Mouse (Mus musculus) embryonic facial prominence, embryonic 14.5 days (tissue): ENCODE measurements around the gene Grap. TPM values are rescaled to one million over a fixed set of nuclear protein-coding genes. Genes with fewer than 3 reads are reported as not detected.
A peak's percentile ranks its signal among the peaks of the same experiment; 100 is the strongest.

Experiments used
- ATAC-seq: fragments of 200-750 bp; cut with Nextera tagmentation; 2 replicates; pipeline ENCODE4 v1.8.0; 2017; ENCODE audit warnings: low read depth, moderate number of reproducible peaks, moderate TSS enrichment
- DNase-seq: peaks from one replicate; pipeline ENCODE4 v3.0.0-alpha.2; 2015; ENCODE audit warnings: low spot score
- H3K27ac ChIP-seq: fragments of 300-500 bp; sonication (generic); replicated peaks from 2 replicates; pipeline ENCODE4 v1.5.1; 2014; ENCODE audit warnings: low read depth, mild to moderate bottlenecking, low read length, moderate library complexity
- H3K27me3 ChIP-seq: fragments of 300-500 bp; sonication (generic); replicated peaks from 2 replicates; pipeline ENCODE4 v1.6.1; 2014; ENCODE audit warnings: low read length; ENCODE audit not compliant: control insufficient read depth, insufficient read depth
- H3K36me3 ChIP-seq: fragments of 300-500 bp; sonication (generic); 2 replicates; pipeline ENCODE4 v1.6.1; 2014; ENCODE audit warnings: low read length, mixed read lengths; ENCODE audit not compliant: control insufficient read depth, insufficient read depth
- H3K4me1 ChIP-seq: fragments of 300-500 bp; sonication (generic); 2 replicates; pipeline ENCODE4 v1.6.1; 2014; ENCODE audit warnings: antibody characterized with exemption, low read length; ENCODE audit not compliant: control insufficient read depth, insufficient read depth
- H3K4me2 ChIP-seq: fragments of 300-500 bp; sonication (generic); 2 replicates; pipeline ENCODE4 v1.6.1; 2014; ENCODE audit warnings: low read depth, mild to moderate bottlenecking, low read length, moderate library complexity, mixed read lengths
- H3K4me3 ChIP-seq: fragments of 300-500 bp; sonication (generic); 2 replicates; pipeline ENCODE4 v1.5.1; 2014; ENCODE audit warnings: low read depth, mild to moderate bottlenecking, low read length
- H3K9ac ChIP-seq: fragments of 300-500 bp; sonication (generic); 2 replicates; pipeline ENCODE4 v1.6.1; 2014; ENCODE audit warnings: low read depth, mild to moderate bottlenecking, low read length, moderate library complexity, mixed read lengths
- H3K9me3 ChIP-seq: fragments of 300-500 bp; sonication (generic); 2 replicates; pipeline ENCODE4 v1.6.1; 2016; ENCODE audit warnings: low read length; ENCODE audit not compliant: control insufficient read depth
- WGBS: fragments of 180-500 bp; shearing (Covaris S2); extraction: QIAGEN DNeasy Blood & Tissue Kit; methylation state at CpG from one replicate; pipeline ENCODE4 v1.1.7; 2014; 5-methylcytosine and 5-hydroxymethylcytosine counted together
- polyA plus RNA-seq: library from polyadenylated mRNA; unstranded; fragments of >200 nt; fragmentation: Nextera tagmentation; extraction: Ambion mirVana; gene quantifications from 2 replicates; pipeline ENCODE4 v1.2.1, GENCODE M21; 2014

Grap gene
- polyA plus RNA-seq, 1 experiment from 2014 or later = 8.6 TPM

- Histone ChIP-seq H3K9ac (no peak overlapping the region), H3K4me2 (no peak overlapping the region), H3K27ac (no peak overlapping the region), H3K4me3 (no peak overlapping the region), H3K9me3 (no peaks in the 10 kb centered on the region), H3K27me3 (0 out of 2 replicates have a peak, but pooled peaks cover under 1% of the 10 kb centered on the region), H3K4me1 (peaks cover 16% of the 10 kb centered on the region), H3K36me3 (no peaks in the 10 kb centered on the region)
- ATAC-seq (no peak), DNase-seq (no peak)
- 78% methylated on average over 4 of the region's 4 CpGs for WGBS
Observed at GRCm38 (mm10) chr11:61677709-61678108, 24.6 kb downstream of the Grap start.

- whole genome bisulfite sequencing = 50% methylated on average over 4 of the region's 4 CpGs
- ATAC-seq = no peak
Observed at GRCm38 (mm10) chr11:61679091-61679866, 26.2 kb downstream of the Grap start.

GRCm38 (mm10) chr11:61683907-61684731, 31.1 kb downstream of the Grap start, which contains the start of gene Fam83g:
TSS of gene Fam83g (plus strand) at chr11:61684091.
- H3K9ac ChIP-seq = peak within 1 kb of the TSS; percentile 54
- no peaks in the 10 kb centered on the region for H3K36me3 ChIP-seq
- peak within 1 kb of the TSS; percentile 48 for H3K4me3 ChIP-seq
- H3K4me1 ChIP-seq = peaks cover 6% of the 10 kb centered on the region
- DNase-seq (peak; percentile 20), ATAC-seq (peak; percentile 63; the same call in 1 of the 2 replicates)
- H3K9me3 ChIP-seq = no peaks in the 10 kb centered on the region
- H3K4me2 ChIP-seq = peak within 1 kb of the TSS; percentile 74
- no peak within 1 kb of the TSS for H3K27ac ChIP-seq
- peaks cover 28% of the 10 kb centered on the region for H3K27me3 ChIP-seq
- 1% methylated on average over 53 of the region's 76 CpGs for WGBS

More at GRCm38 (mm10) chr11:61679091-61679866, 26.2 kb downstream of the Grap start:
- Histone ChIP-seq H3K9me3 (no peaks in the 10 kb centered on the region), H3K36me3 (no peaks in the 10 kb centered on the region), H3K27ac (no peak overlapping the region), H3K27me3 (peaks cover 17% of the 10 kb centered on the region), H3K9ac (no peak overlapping the region), H3K4me3 (no peak overlapping the region), H3K4me2 (no peak overlapping the region), H3K4me1 (peaks cover 22% of the 10 kb centered on the region)
- no peak for DNase-seq

GRCm38 (mm10) chr11:61685119-61685725, 32.2 kb downstream of the Grap start:
- Histone ChIP-seq H3K36me3 (no peaks in the 10 kb centered on the region), H3K9ac (peak overlapping the region; percentile 54; the same call in 1 of the 2 replicates), H3K4me3 (peak overlapping the region; percentile 48), H3K9me3 (no peaks in the 10 kb centered on the region), H3K27ac (no peak overlapping the region), H3K4me1 (peaks cover 6% of the 10 kb centered on the region), H3K27me3 (peaks cover 28% of the 10 kb centered on the region), H3K4me2 (peak overlapping the region; percentile 74)
- WGBS = 69% methylated on average over 8 of the region's 8 CpGs
- DNase-seq = no peak
- no peak for ATAC-seq

- no peak overlapping the region for H3K4me3 ChIP-seq
- H3K4me1 ChIP-seq = peaks cover 6% of the 10 kb centered on the region
- 68% methylated on average over 2 of the region's 2 CpGs for WGBS
- H3K9ac ChIP-seq = no peak overlapping the region
- no peak for DNase-seq
- ATAC-seq = no peak
- H3K27me3 ChIP-seq = peaks cover 28% of the 10 kb centered on the region
- H3K4me2 ChIP-seq = no peak overlapping the region
- no peak overlapping the region for H3K27ac ChIP-seq
- H3K9me3 ChIP-seq = no peaks in the 10 kb centered on the region
- H3K36me3 ChIP-seq = no peaks in the 10 kb centered on the region
Observed at GRCm38 (mm10) chr11:61686141-61686540, 33.1 kb downstream of the Grap start.

GRCm38 (mm10) chr11:61686906-61687453, 33.9 kb downstream of the Grap start:
- Histone ChIP-seq H3K4me2 (no peak overlapping the region), H3K9me3 (no peaks in the 10 kb centered on the region), H3K9ac (no peak overlapping the region), H3K27me3 (peaks cover 28% of the 10 kb centered on the region), H3K27ac (0 out of 2 replicates have a peak overlapping the region, but pooled peaks have one; percentile 1), H3K36me3 (no peaks in the 10 kb centered on the region), H3K4me1 (peaks cover 6% of the 10 kb centered on the region), H3K4me3 (no peak overlapping the region)
- DNase-seq (no peak), ATAC-seq (no peak)
- 34% methylated on average over 10 of the region's 10 CpGs for WGBS

GRCm38 (mm10) chr11:61687595-61687994, 34.5 kb downstream of the Grap start:
- Histone ChIP-seq H3K4me1 (peaks cover 6% of the 10 kb centered on the region), H3K36me3 (no peaks in the 10 kb centered on the region), H3K4me2 (no peak overlapping the region), H3K9ac (no peak overlapping the region), H3K9me3 (no peaks in the 10 kb centered on the region), H3K27me3 (peaks cover 28% of the 10 kb centered on the region), H3K27ac (no peak overlapping the region), H3K4me3 (no peak overlapping the region)
- ATAC-seq (peak; percentile 60), DNase-seq (peak; percentile 68)
- WGBS = 44% methylated on average over 2 of the region's 2 CpGs

- ATAC-seq (no peak), DNase-seq (no peak)
- Histone ChIP-seq H3K27me3 (no peaks in the 10 kb centered on the region), H3K36me3 (no peaks in the 10 kb centered on the region), H3K4me3 (no peak overlapping the region), H3K4me2 (no peak overlapping the region), H3K9me3 (no peaks in the 10 kb centered on the region), H3K27ac (no peak overlapping the region), H3K9ac (no peak overlapping the region), H3K4me1 (no peaks in the 10 kb centered on the region)
- 77% methylated on average over 4 of the region's 5 CpGs for WGBS
Observed at GRCm38 (mm10) chr11:61692996-61693395, 39.9 kb downstream of the Grap start.
